Mouse (Mus musculus): Measurements from ENCODE around the gene Lamc3. TPM values are rescaled to one million over a fixed set of nuclear protein-coding genes. Genes with fewer than 3 reads are reported as not detected.

Lamc3 gene
- polyA plus RNA-seq, 1 experiment from 2014 or later = 3.9 TPM

DNA sequence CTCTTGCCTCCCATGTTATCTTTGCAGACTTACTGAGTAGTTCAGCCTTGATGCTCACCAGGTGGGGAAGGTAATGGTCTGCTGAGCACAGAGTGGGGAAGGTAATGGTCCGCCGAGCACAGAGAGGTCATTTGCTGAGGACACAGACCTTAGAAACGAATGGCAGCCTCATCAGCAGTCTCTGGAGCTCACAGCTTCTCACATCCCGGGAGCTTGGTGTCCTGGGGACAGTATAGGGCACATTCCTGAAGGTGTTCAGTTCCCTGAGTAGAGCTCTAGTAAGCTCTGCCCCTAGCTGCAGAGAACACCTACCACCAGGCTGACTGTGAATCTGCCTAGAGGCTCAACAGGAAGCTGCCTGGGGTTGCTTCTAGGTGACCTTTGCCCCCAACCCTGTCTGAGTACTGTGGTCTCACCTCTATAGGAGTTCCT is 74.7 kb downstream of the Lamc3 start:
- no peak overlapping the region for H3K4me2 ChIP-seq
- H3K4me1 ChIP-seq = no peaks in the 10 kb centered on the region
- H3K27ac ChIP-seq = peak overlapping the region; percentile 84
- H3K4me3 ChIP-seq = no peak overlapping the region
- H3K9ac ChIP-seq = no peak overlapping the region
- H3K9me3 ChIP-seq = no peaks in the 10 kb centered on the region
- H3K36me3 ChIP-seq = peaks cover 42% of the 10 kb centered on the region
- 64% methylated on average over 4 of the region's 4 CpGs for WGBS
- H3K27me3 ChIP-seq = no peaks in the 10 kb centered on the region
- no peak for ATAC-seq (ENCODE audit: insufficient number of reproducible peaks, insufficient read depth, low FRiP score, low TSS enrichment, low read depth)

GRCm38 (mm10) chr2:31962501-31963224 is 75.6 kb downstream of the Lamc3 start:
- WGBS = 38% methylated on average over 8 of the region's 8 CpGs
- H3K9ac ChIP-seq = no peak overlapping the region

DNA sequence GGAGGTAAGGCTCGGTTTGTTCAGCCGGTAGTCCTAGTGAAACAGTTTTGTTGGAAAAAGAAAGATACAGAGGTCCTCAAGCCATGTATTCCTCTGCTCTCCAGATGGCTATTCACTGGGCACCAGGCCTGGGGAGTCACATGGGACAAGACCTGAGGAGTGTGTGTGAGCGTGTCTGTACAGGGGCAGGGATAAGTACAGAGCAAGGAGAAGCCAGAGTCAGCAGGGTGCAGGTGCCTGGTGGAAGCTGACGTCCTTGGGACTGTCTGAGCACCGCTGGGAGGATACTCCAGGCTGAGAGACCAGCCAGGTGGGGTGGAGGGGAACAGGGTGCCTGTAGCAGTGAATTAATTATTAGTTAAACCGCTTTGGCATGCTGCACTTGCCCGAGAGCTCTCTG is 76.4 kb downstream of the Lamc3 start:
- no peaks in the 10 kb centered on the region for H3K9me3 ChIP-seq

More at GRCm38 (mm10) chr2:31962501-31963224, 75.6 kb downstream of the Lamc3 start:
- Histone ChIP-seq H3K4me3 (no peak overlapping the region), H3K36me3 (peaks cover 42% of the 10 kb centered on the region), H3K9me3 (no peaks in the 10 kb centered on the region), H3K27me3 (no peaks in the 10 kb centered on the region), H3K4me1 (no peaks in the 10 kb centered on the region), H3K4me2 (no peak overlapping the region), H3K27ac (peak overlapping the region; percentile 84)
- peak; percentile 50 for ATAC-seq (ENCODE audit: insufficient number of reproducible peaks, insufficient read depth, low FRiP score, low TSS enrichment, low read depth)

DNA sequence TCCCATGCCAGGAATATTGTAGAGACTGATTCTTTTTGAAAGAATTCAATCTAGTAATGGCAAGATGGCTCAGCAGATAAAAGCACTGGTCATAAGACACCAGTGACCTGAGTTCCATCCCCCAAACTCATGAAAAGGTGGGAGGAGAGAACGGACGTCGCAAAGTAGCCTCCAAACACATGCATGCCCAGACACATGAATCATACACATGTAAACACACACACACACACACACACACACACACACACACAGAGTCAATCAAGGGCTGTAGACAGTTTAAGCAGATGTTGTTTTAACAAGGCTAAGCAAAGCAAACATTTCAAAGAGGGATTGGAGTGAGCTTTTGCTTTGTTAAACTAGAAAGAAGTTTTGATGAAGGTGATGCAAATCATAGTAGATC is 77.1 kb downstream of the Lamc3 start:
- no peaks in the 10 kb centered on the region for H3K9me3 ChIP-seq
- ATAC-seq (ENCODE audit: insufficient number of reproducible peaks, insufficient read depth, low FRiP score, low TSS enrichment, low read depth) = no peak
- 67% methylated on average over 3 of the region's 3 CpGs for WGBS
- no peak overlapping the region for H3K4me2 ChIP-seq
- no peaks in the 10 kb centered on the region for H3K27me3 ChIP-seq
- no peak overlapping the region for H3K27ac ChIP-seq
- no peaks in the 10 kb centered on the region for H3K4me1 ChIP-seq
- peaks cover 47% of the 10 kb centered on the region for H3K36me3 ChIP-seq
- H3K9ac ChIP-seq = no peak overlapping the region
- no peak overlapping the region for H3K4me3 ChIP-seq

More for the DNA sequence above, 76.4 kb downstream of the Lamc3 start:
- H3K36me3 ChIP-seq = peaks cover 48% of the 10 kb centered on the region
- H3K27ac ChIP-seq = peak overlapping the region; percentile 84
- no peak overlapping the region for H3K4me2 ChIP-seq
- no peaks in the 10 kb centered on the region for H3K27me3 ChIP-seq
- no peak overlapping the region for H3K4me3 ChIP-seq
- no peaks in the 10 kb centered on the region for H3K4me1 ChIP-seq
- WGBS = 82% methylated on average over 7 of the region's 7 CpGs
- no peak for ATAC-seq (ENCODE audit: insufficient number of reproducible peaks, insufficient read depth, low FRiP score, low TSS enrichment, low read depth)
- H3K9ac ChIP-seq = no peak overlapping the region

GRCm38 (mm10) chr2:31965110-31965509 is 78.0 kb downstream of the Lamc3 start:
- no peak overlapping the region for H3K4me2 ChIP-seq
- H3K4me3 ChIP-seq = no peak overlapping the region
- H3K27me3 ChIP-seq = no peaks in the 10 kb centered on the region
- H3K4me1 ChIP-seq = no peaks in the 10 kb centered on the region
- H3K9ac ChIP-seq = no peak overlapping the region
- peaks cover 47% of the 10 kb centered on the region for H3K36me3 ChIP-seq
- ATAC-seq (ENCODE audit: insufficient number of reproducible peaks, insufficient read depth, low FRiP score, low TSS enrichment, low read depth) = no peak
- H3K9me3 ChIP-seq = no peaks in the 10 kb centered on the region
- no peak overlapping the region for H3K27ac ChIP-seq

- no peak for ATAC-seq (ENCODE audit: insufficient number of reproducible peaks, insufficient read depth, low FRiP score, low TSS enrichment, low read depth)
- Histone ChIP-seq H3K9ac (no peak overlapping the region), H3K27ac (no peak overlapping the region), H3K27me3 (no peaks in the 10 kb centered on the region), H3K4me3 (no peak overlapping the region), H3K9me3 (no peaks in the 10 kb centered on the region), H3K4me1 (no peaks in the 10 kb centered on the region), H3K4me2 (no peak overlapping the region), H3K36me3 (peaks cover 55% of the 10 kb centered on the region)
- 78% methylated on average over 8 of the region's 8 CpGs for WGBS
Measured at GRCm38 (mm10) chr2:31966801-31967200, 79.7 kb downstream of the Lamc3 start.

GRCm38 (mm10) chr2:31972589-31972988 is 85.5 kb downstream of the Lamc3 start:
- Histone ChIP-seq H3K4me1 (peaks cover 15% of the 10 kb centered on the region), H3K4me2 (no peak overlapping the region), H3K4me3 (no peak overlapping the region), H3K36me3 (peaks cover 53% of the 10 kb centered on the region), H3K27ac (no peak overlapping the region), H3K27me3 (no peaks in the 10 kb centered on the region), H3K9ac (no peak overlapping the region), H3K9me3 (no peaks in the 10 kb centered on the region)
- WGBS = 90% methylated on average over 4 of the region's 4 CpGs
- no peak for ATAC-seq (ENCODE audit: insufficient number of reproducible peaks, insufficient read depth, low FRiP score, low TSS enrichment, low read depth)

DNA sequence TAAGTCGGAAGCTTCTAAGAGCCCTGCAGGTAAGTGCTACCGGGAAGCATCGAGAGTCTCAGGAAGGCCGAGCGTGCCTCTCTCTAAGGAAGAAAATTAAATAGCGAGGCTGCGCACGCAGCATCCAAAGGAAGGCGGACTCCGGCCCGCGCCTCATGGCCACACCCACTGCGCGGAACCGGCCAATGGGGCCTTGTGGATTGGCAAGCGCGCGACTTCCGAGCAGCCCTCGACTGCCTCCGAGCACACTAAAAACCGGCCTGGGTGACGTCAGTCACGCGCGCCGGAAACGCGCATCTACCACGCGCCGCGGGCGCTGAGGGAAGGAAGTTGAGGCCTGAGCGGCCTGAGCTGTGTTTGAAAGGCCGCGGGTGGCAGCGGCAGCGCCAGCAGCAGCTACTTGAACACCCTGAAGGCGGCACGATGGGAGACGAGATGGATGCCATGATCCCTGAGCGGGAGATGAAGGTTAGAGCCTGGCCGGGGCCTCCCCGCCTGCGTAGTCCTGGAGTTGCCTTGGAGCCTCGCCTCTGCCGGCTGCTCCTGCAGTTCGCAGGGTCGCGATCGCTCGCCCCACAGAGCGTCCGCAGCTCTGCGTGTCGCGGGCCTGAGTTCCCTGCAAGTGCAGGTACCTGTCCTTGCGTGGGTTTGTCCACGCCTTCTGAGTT is 87.2 kb downstream of the Lamc3 start, which contains the start of gene Nup214:
Gene Nup214, plus strand, starts transcription at position 296 of the 668 bp plus-strand sequence.
- peak; percentile 99 for ATAC-seq (ENCODE audit: insufficient number of reproducible peaks, insufficient read depth, low FRiP score, low TSS enrichment, low read depth)
- peaks cover 15% of the 10 kb centered on the region for H3K4me1 ChIP-seq
- no peaks in the 10 kb centered on the region for H3K9me3 ChIP-seq
- peaks cover 58% of the 10 kb centered on the region for H3K36me3 ChIP-seq
- peak within 1 kb of the TSS; percentile 96 for H3K4me3 ChIP-seq
- peak within 1 kb of the TSS; percentile 82 for H3K27ac ChIP-seq
- under 1% methylated on average over 60 of the region's 60 CpGs for WGBS
- peak within 1 kb of the TSS; percentile 95 for H3K4me2 ChIP-seq
- peak within 1 kb of the TSS; percentile 98 for H3K9ac ChIP-seq
- no peaks in the 10 kb centered on the region for H3K27me3 ChIP-seq

- Histone ChIP-seq H3K9ac (peak overlapping the region; percentile 98), H3K27me3 (no peaks in the 10 kb centered on the region), H3K36me3 (peaks cover 57% of the 10 kb centered on the region), H3K9me3 (no peaks in the 10 kb centered on the region), H3K4me3 (peak overlapping the region; percentile 96), H3K4me2 (peak overlapping the region; percentile 95), H3K4me1 (peaks cover 15% of the 10 kb centered on the region), H3K27ac (peak overlapping the region; percentile 76)
- 9% methylated on average over 13 of the region's 13 CpGs for WGBS
- ATAC-seq (ENCODE audit: insufficient number of reproducible peaks, insufficient read depth, low FRiP score, low TSS enrichment, low read depth) = no peak
Measured at GRCm38 (mm10) chr2:31974809-31975371, 87.8 kb downstream of the Lamc3 start.

- whole genome bisulfite sequencing = 87% methylated on average over 1 of the region's 1 CpGs
Measured at GRCm38 (mm10) chr2:31987774-31988173, 100.7 kb downstream of the Lamc3 start.

DNA sequence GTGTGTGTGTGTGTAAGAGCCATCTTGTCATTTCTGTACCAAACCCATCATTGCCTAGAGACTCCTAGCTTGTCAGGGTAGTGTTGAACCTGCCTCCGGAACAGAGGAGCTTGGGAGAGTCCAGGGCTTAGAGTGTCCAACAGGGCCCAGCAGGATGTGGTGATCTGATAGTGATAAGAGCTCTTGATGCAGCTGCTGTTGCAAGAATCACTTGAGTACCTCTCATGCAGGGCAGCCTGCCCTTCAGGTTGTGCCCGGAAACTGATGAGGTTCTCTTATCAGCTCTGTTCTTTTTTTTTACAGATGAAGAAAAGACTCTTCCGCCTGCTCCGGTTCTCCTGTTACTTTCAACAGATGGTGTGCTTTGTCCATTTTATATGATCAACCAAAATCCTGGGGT is 103.9 kb downstream of the Lamc3 start:
- H3K27me3 ChIP-seq = no peaks in the 10 kb centered on the region
- no peak overlapping the region for H3K4me3 ChIP-seq
- H3K27ac ChIP-seq = no peak overlapping the region
- 95% methylated on average over 4 of the region's 4 CpGs for WGBS
- H3K4me1 ChIP-seq = no peaks in the 10 kb centered on the region
- no peak overlapping the region for H3K9ac ChIP-seq
- H3K4me2 ChIP-seq = no peak overlapping the region
- no peaks in the 10 kb centered on the region for H3K9me3 ChIP-seq
- H3K36me3 ChIP-seq = peaks cover 98% of the 10 kb centered on the region
- no peak for ATAC-seq (ENCODE audit: insufficient number of reproducible peaks, insufficient read depth, low FRiP score, low TSS enrichment, low read depth)

More at GRCm38 (mm10) chr2:31987774-31988173, 100.7 kb downstream of the Lamc3 start:
- Histone ChIP-seq H3K9ac (no peak overlapping the region), H3K36me3 (peaks cover 100% of the 10 kb centered on the region), H3K27me3 (no peaks in the 10 kb centered on the region), H3K27ac (no peak overlapping the region), H3K9me3 (no peaks in the 10 kb centered on the region), H3K4me2 (no peak overlapping the region), H3K4me3 (no peak overlapping the region), H3K4me1 (no peaks in the 10 kb centered on the region)
- ATAC-seq (ENCODE audit: insufficient number of reproducible peaks, insufficient read depth, low FRiP score, low TSS enrichment, low read depth) = no peak
